Mouse (Mus musculus) layer of hippocampus, postnatal 25 days (tissue): Measurements from ENCODE around the gene Ptprs. TPM values are rescaled to one million over a fixed set of nuclear protein-coding genes. Genes with fewer than 3 reads are reported as not detected.

Experiments used
- DNase-seq, 2 experiments: peaks; one replicate each; pipeline ENCODE4 v3.0.0; 2022; ENCODE audit warnings: mixed read lengths in 2 of 2, low spot score in 1 of 2; ENCODE audit errors: extremely low spot score in 1 of 2
- total RNA-seq, 2 experiments: library from RNA; stranded (reverse); gene quantifications; 2 replicates each; pipeline ENCODE4 v1.2.3; 2021

Ptprs gene
- total RNA-seq, 2 experiments from 2014 or later = 658 to 741 TPM

- DNase-seq = no peak
These were observed 44.7 kb downstream of the Ptprs start for GRCm38 (mm10) chr17:56431582-56431981.

GRCm38 (mm10) chr17:56427857-56428256 is 48.4 kb downstream of the Ptprs start:
- no peak for DNase-seq

GRCm38 (mm10) chr17:56425941-56426340 is 50.3 kb downstream of the Ptprs start:
- DNase-seq = no peak

GRCm38 (mm10) chr17:56425584-56425914 is 50.7 kb downstream of the Ptprs start:
- peak; percentile 70 to 82 for DNase-seq

- DNase-seq = no peak
These were observed 51.3 kb downstream of the Ptprs start for GRCm38 (mm10) chr17:56424726-56425583.

GRCm38 (mm10) chr17:56420022-56420421 is 56.3 kb downstream of the Ptprs start:
- DNase-seq = no peak

- DNase-seq = no peak
These were observed 58.0 kb downstream of the Ptprs start for GRCm38 (mm10) chr17:56418304-56418703.

GRCm38 (mm10) chr17:56414785-56415184 is 61.5 kb downstream of the Ptprs start:
- no peak for DNase-seq

- DNase-seq = no peak
These were observed 63.2 kb downstream of the Ptprs start for GRCm38 (mm10) chr17:56413113-56413512.

GRCm38 (mm10) chr17:56411437-56411836 is 64.8 kb downstream of the Ptprs start:
- DNase-seq = no peak

GRCm38 (mm10) chr17:56409759-56410158 is 66.5 kb downstream of the Ptprs start:
- DNase-seq = no peak

- no peak for DNase-seq
These were observed 67.2 kb downstream of the Ptprs start for GRCm38 (mm10) chr17:56408965-56409625.

- DNase-seq = no peak
These were observed 68.9 kb downstream of the Ptprs start for GRCm38 (mm10) chr17:56407379-56407778.

- no peak for DNase-seq
These were observed 69.4 kb downstream of the Ptprs start for GRCm38 (mm10) chr17:56406878-56407277.

- DNase-seq = peak in 1 of 2 experiments; percentile 53
These were observed 70.1 kb downstream of the Ptprs start for GRCm38 (mm10) chr17:56405856-56406840.

- no peak for DNase-seq
These were observed 70.9 kb downstream of the Ptprs start for GRCm38 (mm10) chr17:56405341-56405740.

GRCm38 (mm10) chr17:56401051-56401521 is 75.2 kb downstream of the Ptprs start:
- DNase-seq = no peak

- no peak for DNase-seq
These were observed 76.1 kb downstream of the Ptprs start for GRCm38 (mm10) chr17:56400221-56400620.

GRCm38 (mm10) chr17:56396051-56396450 is 80.2 kb downstream of the Ptprs start:
- no peak for DNase-seq

- DNase-seq = no peak
These were observed 82.4 kb downstream of the Ptprs start for GRCm38 (mm10) chr17:56393889-56394288.
